Mouse (Mus musculus): ENCODE results near the gene Frmd8.

The Frmd8 gene

DNA sequence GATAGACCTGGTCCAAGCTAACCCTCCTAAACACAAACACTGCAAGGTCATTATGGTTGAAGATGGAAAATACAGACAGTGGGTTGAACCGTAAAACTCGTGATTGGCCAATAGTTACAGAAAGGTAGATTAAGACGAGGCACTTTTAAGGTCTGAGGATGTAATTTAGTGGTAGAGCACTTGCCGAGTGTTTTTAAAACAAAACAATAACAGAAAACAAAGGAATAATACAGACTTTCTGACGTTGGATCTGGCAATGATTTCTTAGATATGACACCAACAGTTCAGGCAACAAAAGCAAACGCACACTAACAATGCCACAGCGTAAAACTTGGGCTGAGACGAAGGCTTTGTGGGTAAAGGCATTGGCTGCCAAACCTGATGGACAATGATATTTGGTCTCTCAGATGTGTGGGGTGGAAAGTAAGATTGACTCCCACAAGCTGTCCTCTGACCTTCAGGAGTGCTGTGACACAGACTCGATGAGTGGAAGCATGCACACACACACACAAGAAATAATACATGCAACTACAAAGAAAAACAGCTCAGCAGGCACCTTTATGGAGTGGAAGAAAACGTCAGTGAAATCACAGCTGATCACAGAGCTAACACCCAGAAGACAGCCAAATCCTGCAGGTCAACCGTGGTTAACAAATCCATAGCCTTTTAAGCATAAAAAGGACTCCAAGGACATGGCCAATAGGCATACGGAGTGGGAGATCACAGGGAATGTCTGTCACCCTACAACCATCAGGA lies 36.8 kb downstream of the Frmd8 start:
- no peak for DNase-seq (ENCODE audit: low spot score)

DNA sequence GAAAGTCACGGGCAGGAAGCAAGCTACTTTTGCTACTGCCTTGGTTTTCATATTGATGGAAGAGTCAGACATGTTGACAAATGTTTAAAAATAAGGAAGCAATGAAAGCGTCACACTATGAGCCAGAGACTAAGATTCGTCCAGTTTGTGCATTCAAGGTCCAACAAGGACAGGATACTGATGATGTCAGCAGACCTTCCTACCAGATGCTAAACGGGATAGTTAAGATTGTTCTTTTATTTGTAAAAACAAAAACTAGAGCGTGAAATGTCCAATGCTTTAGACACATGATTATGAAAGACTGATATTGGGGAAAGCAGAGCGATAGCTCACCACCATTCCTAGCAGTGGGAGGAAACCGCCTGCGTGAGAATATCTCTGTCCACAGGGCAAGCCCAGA lies 37.5 kb downstream of the Frmd8 start:
- DNase-seq (ENCODE audit: low spot score), result no peak

DNA sequence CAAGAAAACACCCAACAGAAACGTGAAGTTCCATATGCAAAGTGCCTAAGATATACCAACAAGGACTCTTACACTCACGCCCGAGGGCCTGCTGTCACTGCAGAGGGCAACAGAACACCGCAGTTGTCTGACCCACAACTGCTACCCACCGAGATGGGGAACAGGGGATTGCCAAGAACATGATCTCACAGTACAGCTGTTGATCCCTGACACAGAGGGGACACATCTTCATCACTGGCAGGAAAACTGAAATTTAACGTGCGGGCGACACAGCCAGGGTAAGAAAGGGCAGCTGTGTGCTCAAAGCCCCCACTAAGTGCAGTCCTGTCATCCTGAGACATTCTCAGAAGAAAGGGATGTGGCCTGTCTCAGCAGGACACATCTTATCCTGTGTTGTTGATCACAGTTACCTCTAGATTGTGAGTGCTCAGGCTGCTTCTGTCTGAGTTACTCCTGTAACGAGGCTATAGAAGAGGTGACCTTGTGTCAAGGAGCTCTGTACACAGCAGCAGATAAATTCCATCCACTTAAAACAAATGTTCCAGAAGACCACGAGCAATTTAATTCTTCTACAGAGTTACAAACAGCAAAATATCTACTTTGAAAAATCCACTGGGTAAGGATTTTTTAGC lies 38.0 kb downstream of the Frmd8 start:
- no peak for DNase-seq (ENCODE audit: low spot score)

- DNase-seq (ENCODE audit: low spot score), result no peak
These were observed 39.1 kb downstream of the Frmd8 start for GRCm38 (mm10) chr19:5835922-5836430.

DNA sequence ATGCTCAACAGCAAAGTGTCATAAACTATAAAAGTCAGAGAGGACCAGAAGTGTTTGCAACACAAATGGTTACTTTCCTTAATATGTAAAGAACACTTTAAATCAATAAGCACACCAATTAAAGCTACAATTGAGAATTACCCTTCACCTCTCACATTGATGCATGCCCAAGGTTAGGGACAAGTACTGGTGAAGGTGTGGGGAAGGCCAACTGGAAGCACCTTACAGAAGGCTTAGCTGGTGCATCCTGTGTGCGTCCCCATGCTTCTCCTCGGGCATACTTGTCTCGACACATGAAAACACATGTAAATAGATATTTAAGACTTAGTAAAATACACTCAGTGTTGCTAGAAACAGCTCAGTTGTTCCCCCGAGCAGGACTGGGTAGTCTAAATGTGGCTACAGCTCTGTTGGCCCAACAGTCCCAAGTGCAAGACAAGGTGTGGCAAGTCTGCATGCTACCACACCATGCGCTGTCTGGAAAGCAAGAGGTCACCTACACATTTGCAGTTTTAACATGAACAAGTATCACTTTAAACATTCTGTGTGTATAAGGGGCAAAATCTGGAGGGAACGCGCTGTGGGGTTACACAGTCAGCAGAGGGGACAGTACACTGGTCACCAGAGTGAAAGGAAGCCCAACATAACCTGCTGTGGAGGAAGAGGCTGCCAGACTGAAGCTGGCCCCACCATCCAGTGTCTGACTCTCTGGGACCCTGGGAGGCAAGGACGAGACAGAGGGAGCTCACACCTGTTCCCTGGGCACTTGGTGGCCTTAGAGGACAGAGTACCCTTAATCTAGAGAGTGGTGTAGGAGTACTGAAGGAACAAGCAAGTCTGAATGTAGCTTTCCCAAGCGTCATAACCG lies 39.8 kb downstream of the Frmd8 start:
- no peak for DNase-seq (ENCODE audit: low spot score)

DNA sequence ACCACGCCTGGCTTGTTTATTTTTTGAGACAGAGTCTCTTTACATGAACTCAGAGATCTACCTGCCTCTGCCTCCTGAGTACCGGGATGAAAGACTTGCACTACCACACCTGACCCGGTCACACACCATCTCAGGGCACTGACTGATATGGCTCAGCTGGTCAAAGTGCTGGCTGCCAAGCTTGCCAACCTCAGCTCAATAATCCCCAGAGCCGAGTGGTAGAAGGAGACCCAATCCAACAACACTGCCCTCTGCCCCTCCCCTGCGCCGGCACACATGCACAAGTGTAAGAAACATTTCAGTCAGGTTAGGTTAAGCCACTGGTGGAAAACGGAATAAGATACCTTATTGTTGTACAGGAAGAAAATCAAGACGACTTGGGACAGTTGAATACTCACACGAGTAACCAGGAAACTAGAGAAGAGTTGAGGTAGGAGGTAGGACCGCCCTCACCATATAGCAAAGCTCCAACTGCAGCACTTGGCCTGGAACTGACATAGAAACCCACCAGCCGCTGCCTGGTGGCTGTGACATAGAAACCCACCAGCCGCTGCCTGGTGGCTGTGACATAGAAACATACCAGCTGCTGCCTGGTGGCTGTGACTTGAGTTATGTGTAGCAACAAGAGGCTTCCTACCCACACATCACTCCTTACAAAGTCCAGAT lies 40.7 kb downstream of the Frmd8 start:
- no peak for DNase-seq (ENCODE audit: low spot score)

DNA sequence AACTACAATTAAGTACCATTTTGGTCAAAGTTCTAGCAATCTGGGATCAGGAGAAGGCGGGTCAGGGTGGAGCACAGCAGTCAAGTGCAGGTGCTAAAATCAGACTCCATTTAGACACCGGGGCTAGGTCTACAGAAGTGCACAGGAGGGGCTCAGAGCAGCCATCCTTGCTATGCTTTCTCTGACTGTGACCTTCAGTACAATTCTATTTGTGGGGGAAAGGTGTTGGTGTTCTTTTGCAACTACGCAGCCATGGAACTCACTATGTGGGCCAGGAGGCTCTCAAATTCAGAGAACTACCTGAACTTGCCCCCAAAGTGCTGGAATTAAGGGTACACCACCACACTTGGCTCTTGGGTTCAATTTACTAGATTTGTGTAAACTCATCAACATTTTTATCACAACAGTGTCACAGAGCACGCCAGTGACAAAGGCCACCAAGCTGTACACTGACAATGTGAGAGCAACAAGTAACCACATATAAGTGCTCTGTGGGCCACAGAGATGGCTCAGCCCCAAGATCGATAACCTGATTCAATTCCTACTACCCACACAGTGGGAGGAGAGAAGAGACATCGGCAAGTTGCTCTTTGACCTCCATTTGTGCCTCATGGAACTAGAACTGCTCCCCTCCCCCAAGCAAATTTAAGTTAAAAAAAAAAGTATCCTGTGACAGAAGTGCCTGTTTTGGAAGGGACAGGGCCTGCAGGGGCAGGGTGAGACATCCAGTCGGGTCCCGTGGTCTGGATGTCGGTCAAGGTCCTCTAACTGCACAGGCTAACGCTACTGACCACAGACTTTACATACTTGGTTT lies 41.6 kb downstream of the Frmd8 start:
- DNase-seq (ENCODE audit: low spot score), result no peak

DNA sequence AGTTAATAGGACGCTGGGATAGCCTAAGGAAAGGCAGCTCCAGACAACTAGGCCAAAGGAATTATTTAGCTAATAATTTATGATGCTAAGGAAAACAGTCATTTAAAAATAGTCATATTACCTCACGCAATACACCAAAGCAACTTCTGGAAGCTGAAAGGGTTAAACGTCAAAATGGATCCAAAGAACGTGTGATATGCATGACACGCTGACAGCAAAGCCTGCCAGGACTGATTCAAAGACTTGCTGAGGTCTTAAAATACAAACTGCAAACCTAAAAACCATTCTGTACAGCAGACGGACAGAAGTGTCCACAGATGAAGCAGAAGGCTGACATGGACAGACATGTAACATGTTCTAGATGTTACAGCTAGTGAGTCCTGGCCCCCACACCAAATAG lies 42.7 kb downstream of the Frmd8 start:
- DNase-seq (ENCODE audit: low spot score), result no peak

DNA sequence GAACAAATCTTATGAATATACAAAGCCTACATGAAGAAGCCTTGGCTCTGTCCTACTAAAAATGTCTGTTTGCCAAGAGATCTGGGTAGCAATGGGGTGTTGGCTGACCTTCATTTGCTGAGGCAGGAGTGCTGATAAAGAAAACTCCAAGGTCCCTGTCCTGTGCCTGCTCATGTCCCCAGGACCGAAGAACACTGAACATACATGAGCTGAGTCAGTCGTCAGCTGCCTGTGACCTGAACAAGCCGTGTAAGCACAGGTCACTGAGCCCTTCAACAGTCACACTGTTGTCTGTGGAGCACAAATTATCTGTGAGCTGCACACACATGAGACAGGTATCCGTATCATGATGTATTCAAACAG lies 43.1 kb downstream of the Frmd8 start:
- DNase-seq (ENCODE audit: low spot score), result no peak

GRCm38 (mm10) chr19:5831224-5831957 lies 43.7 kb downstream of the Frmd8 start:
- no peak for DNase-seq (ENCODE audit: low spot score)

GRCm38 (mm10) chr19:5830776-5831175 lies 44.3 kb downstream of the Frmd8 start:
- DNase-seq (ENCODE audit: low spot score), result no peak

- DNase-seq (ENCODE audit: low spot score), result no peak
These were observed 45.0 kb downstream of the Frmd8 start for GRCm38 (mm10) chr19:5829958-5830615.

- DNase-seq (ENCODE audit: low spot score), result no peak
These were observed 46.2 kb downstream of the Frmd8 start for GRCm38 (mm10) chr19:5828905-5829304.

GRCm38 (mm10) chr19:5828155-5828554 lies 46.9 kb downstream of the Frmd8 start:
- no peak for DNase-seq (ENCODE audit: low spot score)

- no peak for DNase-seq (ENCODE audit: low spot score)
These were observed 47.5 kb downstream of the Frmd8 start for GRCm38 (mm10) chr19:5827456-5828154.

- DNase-seq (ENCODE audit: low spot score), result no peak
These were observed 48.0 kb downstream of the Frmd8 start for GRCm38 (mm10) chr19:5827044-5827443.

GRCm38 (mm10) chr19:5826731-5827002 lies 48.4 kb downstream of the Frmd8 start:
- DNase-seq (ENCODE audit: low spot score), result no peak

- no peak for DNase-seq (ENCODE audit: low spot score)
These were observed 49.0 kb downstream of the Frmd8 start for GRCm38 (mm10) chr19:5825901-5826730.
